Mouse (Mus musculus): Measurements from ENCODE around the gene Fbf1. TPM values are rescaled to one million over a fixed set of nuclear protein-coding genes. Genes with fewer than 3 reads are reported as not detected.

The Fbf1 gene
- polyA plus RNA-seq (2017; shearing (Covaris generic)) = 6.8 TPM

DNA sequence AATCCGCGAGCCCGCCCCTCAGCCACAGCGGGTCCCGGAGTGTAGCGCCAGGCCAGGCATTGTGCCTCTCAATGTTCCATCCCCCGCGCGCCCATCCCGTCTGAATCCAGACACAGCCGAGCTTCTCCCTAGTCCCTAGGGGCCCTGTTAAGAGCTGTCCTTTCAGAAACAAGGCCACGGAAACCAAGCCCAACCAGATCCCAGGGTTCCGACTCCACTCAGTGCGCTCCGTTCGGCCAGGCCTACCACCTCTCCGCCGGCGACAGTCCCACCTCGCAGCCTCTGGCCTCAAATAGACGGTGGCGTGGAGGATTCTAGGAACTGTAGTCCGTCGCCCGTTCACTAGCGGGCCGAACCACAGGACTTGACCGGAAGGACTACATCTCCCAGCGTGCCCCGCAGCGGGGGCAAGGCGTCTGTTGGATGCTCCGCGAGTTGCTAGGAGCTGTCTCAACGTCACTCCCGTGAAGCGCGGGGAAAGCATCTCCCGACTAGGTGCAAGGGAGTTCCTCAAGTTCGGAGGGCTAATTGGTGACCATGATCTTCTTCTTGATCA is at the start of gene Fbf1:
Gene Fbf1, minus strand, starts transcription at position 283 of the 556 bp plus-strand sequence.

DNA sequence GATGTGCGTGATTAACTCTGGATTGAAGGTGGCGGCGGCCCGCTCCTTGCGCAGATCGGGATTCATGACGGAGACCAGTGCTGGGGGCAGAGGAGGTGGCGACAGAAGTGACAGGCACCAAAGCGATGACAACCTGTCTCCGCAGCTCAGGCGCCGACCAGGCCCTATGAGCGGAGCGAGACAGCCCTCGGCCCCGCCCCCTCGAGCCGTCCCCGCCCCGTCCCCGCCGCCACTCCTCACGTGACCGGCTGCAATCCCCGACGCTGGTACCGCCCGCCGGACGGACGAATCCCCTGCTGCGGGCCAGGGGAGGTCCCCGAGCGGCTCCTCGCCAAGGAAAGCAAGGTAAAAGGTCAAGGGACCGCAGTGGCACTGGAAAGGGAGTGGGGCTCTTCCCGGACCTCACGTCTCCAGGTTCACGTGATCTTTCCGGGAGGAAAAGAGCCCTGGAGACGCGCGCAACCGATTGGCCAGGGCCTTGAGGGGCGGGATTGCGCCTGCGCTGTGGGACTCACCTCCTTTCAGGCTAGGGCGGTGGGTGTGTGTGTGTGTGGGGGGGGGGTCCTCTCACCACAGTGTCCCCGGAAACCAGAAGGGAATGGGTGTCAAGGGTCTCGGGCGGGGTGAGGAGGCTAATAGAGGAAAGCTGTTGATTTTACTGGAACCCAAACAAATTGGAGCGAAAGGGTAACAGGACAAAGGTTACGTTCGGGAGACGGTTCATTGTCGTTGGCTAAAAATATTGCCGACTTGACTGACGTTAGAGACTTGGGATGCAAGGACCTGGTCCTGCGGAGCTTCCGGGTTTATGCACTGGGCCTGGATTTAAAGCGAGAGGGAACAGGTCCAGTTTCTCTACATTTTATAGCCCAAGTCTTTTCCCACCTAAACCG is 30.9 kb upstream of the Fbf1 start, which contains the start of the genes Ten1 and Acox1:
Gene Ten1, plus strand, starts transcription at position 217 of the 893 bp plus-strand sequence.
Gene Acox1, minus strand, starts transcription at position 407 of the 893 bp plus-strand sequence.

DNA sequence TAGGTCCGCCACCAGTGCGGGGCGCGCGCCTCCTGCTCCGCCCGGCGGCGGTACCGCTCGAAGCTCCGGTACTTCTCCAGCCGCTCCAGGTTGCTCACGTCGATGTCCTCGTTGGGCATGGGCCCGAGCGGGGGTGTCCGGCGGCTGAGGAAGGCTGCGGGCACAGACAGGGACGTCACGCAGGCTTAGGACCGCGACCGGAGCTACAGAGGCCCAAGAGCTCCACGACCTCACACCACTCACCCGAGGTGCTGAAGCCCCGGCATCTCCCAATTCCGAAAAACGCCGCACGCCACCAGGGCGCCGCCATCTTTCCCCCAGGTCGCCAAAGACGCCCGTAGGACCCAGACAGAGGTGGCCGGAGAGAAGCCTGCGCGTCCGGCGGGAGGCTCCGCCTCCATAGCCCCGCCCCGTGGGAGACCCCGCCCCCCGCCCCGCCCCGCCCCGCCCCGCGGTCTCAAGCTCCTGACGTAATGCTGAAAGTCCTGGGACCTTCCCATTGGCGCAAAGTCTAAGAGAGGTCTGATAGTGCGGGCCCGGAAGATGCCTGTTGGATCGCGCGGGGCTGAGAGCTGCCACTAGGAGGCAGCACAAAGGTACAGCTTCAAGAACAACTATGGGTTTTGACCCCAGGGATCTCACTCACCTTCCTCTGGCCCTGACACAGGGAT is 29.4 kb downstream of the Fbf1 start, which contains the start of gene Mrpl38:
Gene Mrpl38, minus strand, starts transcription at position 401 of the 671 bp plus-strand sequence.

DNA sequence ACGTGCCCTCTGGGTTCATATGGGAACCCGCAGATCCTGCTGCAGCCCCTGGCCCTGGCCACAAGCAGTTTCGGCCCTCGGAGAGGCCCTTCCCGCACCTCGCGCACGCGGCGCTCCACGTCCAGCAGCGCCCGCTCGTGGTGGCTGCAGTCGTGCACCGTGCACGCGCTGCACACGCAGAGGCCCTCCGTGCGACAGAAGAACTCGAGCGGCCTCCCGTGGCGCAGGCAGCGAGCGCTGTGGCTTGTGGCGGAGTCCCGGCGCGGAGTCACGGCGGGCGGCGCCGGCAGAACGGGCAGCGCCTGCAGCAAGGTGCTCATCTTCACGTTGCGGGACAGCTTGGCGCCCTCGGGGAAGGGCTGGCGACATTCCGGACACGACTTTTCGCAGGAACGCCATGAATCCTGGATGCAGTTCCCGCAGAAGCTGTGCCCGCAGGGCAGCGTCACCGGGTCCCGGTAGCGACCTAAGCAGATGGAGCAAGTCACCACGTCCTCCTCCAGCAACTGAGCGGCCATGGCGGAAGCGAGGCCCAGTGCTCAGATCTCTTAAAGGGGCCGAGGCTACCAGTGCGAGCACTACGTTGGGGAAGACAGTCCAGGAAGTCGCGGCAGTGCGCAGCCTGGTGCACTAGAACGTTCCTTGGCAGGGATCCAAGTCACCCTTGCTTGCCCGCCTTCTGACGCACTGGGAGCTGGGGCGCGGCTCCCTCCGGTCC is 37.3 kb downstream of the Fbf1 start, which contains the start of gene Trim65:
Gene Trim65, minus strand, starts transcription at position 641 of the 718 bp plus-strand sequence.

DNA sequence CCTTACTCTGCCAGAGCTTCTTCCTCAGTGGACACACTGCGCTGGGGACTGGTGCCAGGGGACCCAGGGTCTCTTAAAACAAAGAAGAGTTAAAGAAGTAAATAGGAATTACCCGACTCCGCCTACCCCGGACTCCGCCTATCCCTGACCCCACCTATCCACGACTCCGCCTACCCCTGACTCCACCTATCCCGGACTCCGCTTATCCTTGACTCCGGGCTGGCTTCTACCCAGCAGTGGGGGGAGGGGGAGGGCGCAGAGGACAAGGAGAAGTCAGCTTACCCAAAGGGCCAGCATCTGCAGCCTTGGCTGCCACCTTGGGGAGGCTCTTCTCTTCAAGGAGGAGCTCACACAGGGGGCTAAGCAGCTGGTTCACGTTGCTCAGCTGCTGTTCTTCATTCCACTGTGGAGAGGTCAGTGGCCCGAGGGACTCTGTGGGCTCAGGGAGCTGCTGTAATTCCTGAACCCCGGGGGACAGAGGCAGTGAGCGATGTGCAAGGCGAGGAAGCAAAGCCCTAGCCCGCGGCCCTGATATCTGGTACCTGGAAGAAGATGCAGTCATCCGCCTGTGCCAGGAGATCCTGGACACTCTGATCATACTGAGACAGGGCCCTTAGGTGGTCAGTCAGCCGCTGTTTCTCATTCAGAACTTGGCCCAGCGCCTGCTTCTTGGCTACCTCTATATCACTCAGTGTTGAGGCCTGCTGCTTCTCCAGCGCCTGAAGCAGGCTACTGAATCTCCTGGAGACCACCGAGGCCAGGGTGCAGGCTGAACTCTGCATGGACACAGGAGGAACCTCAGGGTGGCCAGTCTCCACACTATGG is 40.6 kb downstream of the Fbf1 start, which contains the start of gene Trim47:
Gene Trim47, minus strand, starts transcription at position 55 of the 825 bp plus-strand sequence.

Other genes with a start within 250 kb of the Fbf1 start
- gene Sap30bp, start 234.9 kb downstream of the Fbf1 start, polyA plus RNA-seq (2017; shearing (Covaris generic)) = 35.5 TPM
- 10.7 TPM for gene Recql5, start 234.7 kb downstream of the Fbf1 start, polyA plus RNA-seq (2017; shearing (Covaris generic))
- 0.16 TPM for gene Itgb4, start 193.5 kb downstream of the Fbf1 start, polyA plus RNA-seq (2017; shearing (Covaris generic))
- 14.0 TPM for gene Galk1, start 155.4 kb downstream of the Fbf1 start, polyA plus RNA-seq (2017; shearing (Covaris generic))
- gene H3f3b, start 140.2 kb downstream of the Fbf1 start, polyA plus RNA-seq (2017; shearing (Covaris generic)) = 2,017 TPM
- gene Unk, start 137.8 kb downstream of the Fbf1 start, polyA plus RNA-seq (2017; shearing (Covaris generic)) = 34.0 TPM
- gene Unc13d, start 90.2 kb downstream of the Fbf1 start, polyA plus RNA-seq (2017; shearing (Covaris generic)) = 80.1 TPM
- 295 TPM for gene Wbp2, start 81.2 kb downstream of the Fbf1 start, polyA plus RNA-seq (2017; shearing (Covaris generic))
- gene Trim47, start 41.0 kb downstream of the Fbf1 start, polyA plus RNA-seq (2017; shearing (Covaris generic)) = not detected
- gene Trim65, start 37.0 kb downstream of the Fbf1 start, polyA plus RNA-seq (2017; shearing (Covaris generic)) = 10.7 TPM
- gene Mrpl38, start 29.3 kb downstream of the Fbf1 start, polyA plus RNA-seq (2017; shearing (Covaris generic)) = 73.6 TPM
- gene Ten1, start 30.7 kb upstream of the Fbf1 start, polyA plus RNA-seq (2017; shearing (Covaris generic)) = 33.3 TPM
- gene Acox1, start 30.9 kb upstream of the Fbf1 start, polyA plus RNA-seq (2017; shearing (Covaris generic)) = 22.2 TPM
- 0.17 TPM for gene Evpl, start 69.9 kb upstream of the Fbf1 start, polyA plus RNA-seq (2017; shearing (Covaris generic))
- gene Srp68, start 106.1 kb upstream of the Fbf1 start, polyA plus RNA-seq (2017; shearing (Covaris generic)) = 69.2 TPM
- not detected for gene Galr2, start 112.8 kb upstream of the Fbf1 start, polyA plus RNA-seq (2017; shearing (Covaris generic))
- 57.6 TPM for gene Exoc7, start 139.1 kb upstream of the Fbf1 start, polyA plus RNA-seq (2017; shearing (Covaris generic))
- not detected for gene Foxj1, start 167.2 kb upstream of the Fbf1 start, polyA plus RNA-seq (2017; shearing (Covaris generic))
- 134 TPM for gene Rnf157, start 244.9 kb upstream of the Fbf1 start, polyA plus RNA-seq (2017; shearing (Covaris generic))

All from effector memory CD4-positive, alpha-beta T cell, adult 7 months (primary cell).